Mouse (Mus musculus) myocyte (in vitro differentiated cells): ENCODE measurements around the gene Siglecf.

Source experiments
- CEBPB ChIP-seq: IDR thresholded peaks from 2 replicates; pipeline ENCODE4 v1.6.1; 2011; ENCODE audit warnings: mild to moderate bottlenecking, moderate library complexity; ENCODE audit not compliant: poor library complexity, insufficient read depth, severe bottlenecking
- E2F4 ChIP-seq: IDR thresholded peaks from one replicate; pipeline ENCODE4 v1.6.1; 2011; ENCODE audit warnings: mild to moderate bottlenecking, control low read depth, moderate library complexity; ENCODE audit not compliant: insufficient read depth
- MAX ChIP-seq: IDR thresholded peaks from one replicate; pipeline ENCODE4 v1.6.1; 2011; ENCODE audit warnings: low read depth, mild to moderate bottlenecking, control low read depth
- MYOD1 ChIP-seq, 3 experiments: IDR thresholded peaks; one replicate each; pipeline ENCODE4 v1.6.1; 2011; ENCODE audit warnings: control low read depth in 2 of 3, low read depth in 2 of 3, mild to moderate bottlenecking in 2 of 3, moderate library complexity in 1 of 3; ENCODE audit not compliant: insufficient read length in 2 of 3, control insufficient read depth in 1 of 3
- POLR2A ChIP-seq: IDR thresholded peaks from one replicate; pipeline ENCODE4 v1.6.1; 2011; ENCODE audit warnings: low read depth, mild to moderate bottlenecking, control low read depth, moderate library complexity; ENCODE audit not compliant: insufficient read length
- POLR2AphosphoS2 ChIP-seq: IDR thresholded peaks from one replicate; pipeline ENCODE4 v1.6.1; 2011; ENCODE audit warnings: low read depth, control low read depth; ENCODE audit not compliant: insufficient read length
- SRF ChIP-seq: IDR thresholded peaks from one replicate; pipeline ENCODE4 v1.6.1; 2011; ENCODE audit warnings: low read depth; ENCODE audit not compliant: control insufficient read depth, insufficient read length
- TCF12 ChIP-seq: IDR thresholded peaks from one replicate; pipeline ENCODE4 v1.6.1; 2011; ENCODE audit warnings: mild to moderate bottlenecking, control low read depth; ENCODE audit not compliant: poor library complexity, insufficient read depth, severe bottlenecking
- TCF3 ChIP-seq: IDR thresholded peaks from one replicate; pipeline ENCODE4 v1.6.1; 2011; ENCODE audit warnings: low read depth, control low read depth; ENCODE audit not compliant: insufficient read length
- USF1 ChIP-seq: IDR thresholded peaks from one replicate; pipeline ENCODE4 v1.6.1; 2011; ENCODE audit warnings: low read depth, mild to moderate bottlenecking, control low read depth, moderate library complexity

DNA sequence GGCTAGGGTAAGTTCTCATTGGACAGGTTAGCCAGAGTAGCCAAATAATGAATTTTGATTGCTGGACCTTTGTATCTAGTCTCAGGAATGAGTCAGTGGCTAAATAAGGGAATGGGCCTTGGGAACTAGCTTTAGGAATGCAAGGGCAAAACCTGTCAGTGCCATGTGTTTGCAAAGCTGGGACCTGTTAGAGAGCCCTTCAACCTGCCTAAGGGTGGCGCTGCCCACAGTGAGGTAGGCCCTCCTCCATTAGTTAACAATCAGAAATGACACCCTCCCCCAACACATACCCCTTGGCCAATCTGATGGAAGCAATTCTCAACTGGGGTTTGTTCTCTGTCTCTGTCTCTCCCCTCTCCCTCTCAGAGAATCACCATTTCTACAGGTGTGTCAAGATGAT, 4.6 kb upstream of the Siglecf start:
- TF ChIP-seq POLR2A, result no peak
- no peak for TF ChIP-seq E2F4
- no peak for TF ChIP-seq USF1
- no peak for TF ChIP-seq TCF12
- no peak for TF ChIP-seq MAX
- TF ChIP-seq POLR2AphosphoS2, result no peak
- TF ChIP-seq TCF3, result no peak
- TF ChIP-seq MYOD1 (IDR thresholded peaks at IDR 0.05; ENCODE audit: control insufficient read depth in 1 of 3, insufficient read length in 2 of 3, low read depth in 2 of 3), result no peak
- no peak for TF ChIP-seq CEBPB
- no peak for TF ChIP-seq SRF
